Mouse (Mus musculus): ENCODE results near the gene Cdhr3. TPM values are rescaled to one million over a fixed set of nuclear protein-coding genes. Genes with fewer than 3 reads are reported as not detected.

Gene Cdhr3
- polyA plus RNA-seq (2012; rRNA removed), result 0.39 and 0.64 TPM in 2 replicates

GRCm38 (mm10) chr12:33092775-33093174 lies at the start of gene Cdhr3:
Gene Cdhr3, minus strand, starts transcription at chr12:33092875.

Other genes with a start within 250 kb of the Cdhr3 start
- 27.5 and 28.9 TPM in 2 replicates for gene Sypl, start 139.0 kb downstream of the Cdhr3 start, polyA plus RNA-seq (2012; rRNA removed)
- 27.7 and 28.0 TPM in 2 replicates for gene Atxn7l1, start 54.8 kb upstream of the Cdhr3 start, polyA plus RNA-seq (2012; rRNA removed)